Mouse (Mus musculus): ENCODE measurements around the gene Tesc.

Tesc gene

DNA sequence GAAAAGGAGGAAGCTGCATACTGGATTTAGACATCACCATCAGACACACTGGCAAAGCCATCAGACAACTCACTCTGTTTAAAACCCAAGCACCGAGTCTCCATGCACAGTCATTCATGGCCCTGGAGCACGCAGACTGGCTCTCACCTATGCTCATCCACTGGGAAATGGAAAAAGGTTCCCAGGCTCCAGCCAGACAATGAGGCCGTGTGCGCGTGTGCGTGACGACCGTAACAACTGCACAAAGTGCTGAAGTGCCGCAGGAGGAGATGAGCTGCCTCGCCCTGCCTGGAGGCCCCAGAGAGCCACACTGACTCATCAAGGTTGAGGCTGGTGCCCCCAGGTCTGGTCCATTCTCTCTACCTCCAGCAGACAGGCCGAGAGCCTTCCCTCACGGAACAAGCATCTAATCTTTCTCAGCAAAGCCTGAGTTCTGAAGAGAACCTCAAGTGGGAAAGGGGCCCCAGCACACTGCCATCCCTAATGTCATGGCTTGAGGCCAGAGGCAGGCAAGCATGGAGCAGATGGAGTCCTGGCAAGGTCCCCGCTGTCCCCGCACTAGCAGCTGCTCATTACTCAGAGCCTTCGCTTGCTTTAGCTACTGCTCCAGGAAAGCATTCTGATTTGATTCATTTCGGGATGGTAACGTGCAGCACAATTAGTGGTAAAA lies 80.7 kb downstream of the Tesc start:
- no peak for DNase-seq (ENCODE audit: low spot score)

GRCm38 (mm10) chr5:118108794-118109440 lies 81.4 kb downstream of the Tesc start:
- DNase-seq (ENCODE audit: low spot score), result no peak

Measured in ovary, postnatal 14 days (tissue).